Mouse (Mus musculus): ENCODE data around the gene Eif4b. TPM values are rescaled to one million over a fixed set of nuclear protein-coding genes. Genes with fewer than 3 reads are reported as not detected.

The Eif4b gene
- polyA plus RNA-seq, 1 experiment from 2014 or later: 46.5 TPM

- WGBS: 50% methylated on average over 16 of the region's 16 CpGs
- no peak for DNase-seq (ENCODE audit: low spot score)
- no peaks in the 10 kb centered on the region for H3K4me1 ChIP-seq (replicated peaks; ENCODE audit: control insufficient read depth, insufficient read depth)
- no peak overlapping the region for H3K4me2 ChIP-seq (replicated peaks; ENCODE audit: low read depth)
- TF ChIP-seq EP300 (optimal IDR thresholded peaks at IDR 0.05) (no peak), CTCF (IDR thresholded peaks at IDR 0.05; ENCODE audit: low read depth) (no peak)
- H3K27ac ChIP-seq (replicated peaks): no peak overlapping the region
- peak; percentile 44 for ATAC-seq (ENCODE audit: low FRiP score, low TSS enrichment)
- no peaks in the 10 kb centered on the region for H3K9me3 ChIP-seq (ENCODE audit: control insufficient read depth, low read length)
- H3K36me3 ChIP-seq (ENCODE audit: control insufficient read depth, insufficient read depth, low read length): no peaks in the 10 kb centered on the region
- no peak overlapping the region for H3K4me3 ChIP-seq (ENCODE audit: low read depth, low read length)
- no peak overlapping the region for H3K9ac ChIP-seq (ENCODE audit: low read length)
- H3K27me3 ChIP-seq (ENCODE audit: control insufficient read depth, insufficient read depth, low read length): no peaks in the 10 kb centered on the region
These were observed 39.2 kb upstream of the Eif4b start for GRCm38 (mm10) chr15:102034121-102035053.

GRCm38 (mm10) chr15:102040277-102040676, 33.3 kb upstream of the Eif4b start:
- TF ChIP-seq CTCF (IDR thresholded peaks at IDR 0.05; ENCODE audit: low read depth) (no peak), EP300 (optimal IDR thresholded peaks at IDR 0.05) (no peak)
- DNase-seq (ENCODE audit: low spot score) (no peak), ATAC-seq (ENCODE audit: low FRiP score, low TSS enrichment) (peak; percentile 69)
- Histone ChIP-seq H3K27me3 (ENCODE audit: control insufficient read depth, insufficient read depth, low read length) (no peaks in the 10 kb centered on the region), H3K36me3 (ENCODE audit: control insufficient read depth, insufficient read depth, low read length) (no peaks in the 10 kb centered on the region), H3K9me3 (ENCODE audit: control insufficient read depth, low read length) (no peaks in the 10 kb centered on the region), H3K4me3 (ENCODE audit: low read depth, low read length) (no peak overlapping the region), H3K4me1 (replicated peaks; ENCODE audit: control insufficient read depth, insufficient read depth) (no peaks in the 10 kb centered on the region), H3K27ac (replicated peaks) (0 out of 2 replicates have a peak overlapping the region, but pooled peaks have one; percentile 18), H3K4me2 (replicated peaks; ENCODE audit: low read depth) (no peak overlapping the region), H3K9ac (ENCODE audit: low read length) (no peak overlapping the region)
- WGBS: 53% methylated on average over 4 of the region's 4 CpGs

DNA sequence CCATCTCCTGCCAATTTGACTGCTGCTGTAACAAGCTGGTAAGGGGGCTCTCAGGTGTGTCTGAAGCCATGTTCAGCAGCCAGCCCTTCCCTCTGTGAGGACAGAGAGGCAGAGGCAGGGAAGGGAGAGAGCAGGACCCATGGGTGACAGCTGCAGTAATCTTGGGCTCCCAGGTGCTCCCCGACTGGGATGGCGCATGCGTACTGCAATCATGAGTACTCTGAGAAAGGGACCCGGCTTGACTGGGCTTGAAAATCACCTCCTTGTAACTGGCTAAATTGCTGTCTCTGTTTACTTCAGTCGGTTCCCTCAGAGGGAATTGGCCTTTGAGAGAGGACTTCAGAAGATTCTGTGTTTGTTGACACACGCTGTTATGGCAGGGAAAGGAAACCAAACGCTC, 31.6 kb upstream of the Eif4b start:
- DNase-seq (ENCODE audit: low spot score): no peak
- TF ChIP-seq EP300 (optimal IDR thresholded peaks at IDR 0.05) (no peak), CTCF (IDR thresholded peaks at IDR 0.05; ENCODE audit: low read depth) (no peak)
- H3K36me3 ChIP-seq (ENCODE audit: control insufficient read depth, insufficient read depth, low read length): no peaks in the 10 kb centered on the region
- no peaks in the 10 kb centered on the region for H3K4me1 ChIP-seq (replicated peaks; ENCODE audit: control insufficient read depth, insufficient read depth)
- no peaks in the 10 kb centered on the region for H3K27me3 ChIP-seq (ENCODE audit: control insufficient read depth, insufficient read depth, low read length)
- 0 out of 2 replicates have a peak overlapping the region, but pooled peaks have one; percentile 5 for H3K4me2 ChIP-seq (replicated peaks; ENCODE audit: low read depth)
- WGBS: 27% methylated on average over 7 of the region's 7 CpGs
- H3K27ac ChIP-seq (replicated peaks): no peak overlapping the region
- H3K4me3 ChIP-seq (ENCODE audit: low read depth, low read length): no peak overlapping the region
- no peak overlapping the region for H3K9ac ChIP-seq (ENCODE audit: low read length)
- H3K9me3 ChIP-seq (ENCODE audit: control insufficient read depth, low read length): no peaks in the 10 kb centered on the region
- ATAC-seq (ENCODE audit: low FRiP score, low TSS enrichment): no peak

DNA sequence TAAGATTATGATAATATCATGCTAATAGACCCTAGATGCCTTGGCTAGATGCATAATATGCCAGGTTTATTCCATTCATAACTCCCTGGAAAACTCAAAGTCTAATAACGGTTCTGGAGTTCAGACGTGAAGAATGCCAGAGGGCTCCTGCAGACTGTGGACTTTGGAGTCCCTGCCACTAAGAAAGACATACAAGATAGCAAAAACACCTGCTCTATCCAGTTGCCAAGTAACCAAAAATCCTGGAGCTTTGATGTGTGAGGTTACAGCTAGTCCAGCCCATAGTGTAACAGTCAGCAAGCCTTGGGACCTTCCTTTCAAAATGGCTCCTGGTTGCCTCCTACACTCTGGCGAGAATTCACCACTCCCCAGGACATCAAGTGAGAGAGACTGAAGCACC, 28.8 kb upstream of the Eif4b start:
- H3K4me3 ChIP-seq (ENCODE audit: low read depth, low read length): no peak overlapping the region
- no peaks in the 10 kb centered on the region for H3K36me3 ChIP-seq (ENCODE audit: control insufficient read depth, insufficient read depth, low read length)
- WGBS: 55% methylated on average over 3 of the region's 3 CpGs
- no peak overlapping the region for H3K9ac ChIP-seq (ENCODE audit: low read length)
- H3K27me3 ChIP-seq (ENCODE audit: control insufficient read depth, insufficient read depth, low read length): no peaks in the 10 kb centered on the region
- ATAC-seq (ENCODE audit: low FRiP score, low TSS enrichment) (no peak), DNase-seq (ENCODE audit: low spot score) (no peak)
- H3K27ac ChIP-seq (replicated peaks): no peak overlapping the region
- no peak for TF ChIP-seq EP300 (optimal IDR thresholded peaks at IDR 0.05)
- no peaks in the 10 kb centered on the region for H3K4me1 ChIP-seq (replicated peaks; ENCODE audit: control insufficient read depth, insufficient read depth)
- no peak overlapping the region for H3K4me2 ChIP-seq (replicated peaks; ENCODE audit: low read depth)
- H3K9me3 ChIP-seq (ENCODE audit: control insufficient read depth, low read length): no peaks in the 10 kb centered on the region

DNA sequence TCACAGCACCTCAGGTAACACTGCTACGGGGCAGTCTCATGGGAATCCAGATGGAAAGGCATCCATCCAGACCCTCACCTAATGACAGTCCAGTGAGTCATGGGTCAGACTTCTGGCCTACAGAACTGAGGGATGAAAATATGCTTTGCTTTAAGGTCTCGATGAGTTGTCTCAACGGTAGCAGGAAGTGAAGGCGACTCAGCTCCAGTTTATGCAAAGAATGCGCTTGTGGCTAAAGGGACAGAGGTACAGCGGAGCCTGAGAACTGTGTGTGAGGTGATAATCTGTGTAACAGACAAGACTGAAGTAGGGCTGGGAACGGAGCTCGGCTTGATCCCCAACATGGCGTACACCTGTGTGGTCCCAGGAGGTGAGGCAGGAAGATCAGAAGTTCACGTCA, 27.9 kb upstream of the Eif4b start:
- H3K27me3 ChIP-seq (ENCODE audit: control insufficient read depth, insufficient read depth, low read length): no peaks in the 10 kb centered on the region
- peak; percentile 30; the same call in 1 of the 2 replicates for ATAC-seq (ENCODE audit: low FRiP score, low TSS enrichment)
- H3K9me3 ChIP-seq (ENCODE audit: control insufficient read depth, low read length): no peaks in the 10 kb centered on the region
- no peak overlapping the region for H3K9ac ChIP-seq (ENCODE audit: low read length)
- no peak overlapping the region for H3K4me2 ChIP-seq (replicated peaks; ENCODE audit: low read depth)
- 81% methylated on average over 10 of the region's 10 CpGs for WGBS
- DNase-seq (ENCODE audit: low spot score): no peak
- H3K4me1 ChIP-seq (replicated peaks; ENCODE audit: control insufficient read depth, insufficient read depth): no peaks in the 10 kb centered on the region
- H3K36me3 ChIP-seq (ENCODE audit: control insufficient read depth, insufficient read depth, low read length): no peaks in the 10 kb centered on the region
- H3K27ac ChIP-seq (replicated peaks): no peak overlapping the region
- no peak overlapping the region for H3K4me3 ChIP-seq (ENCODE audit: low read depth, low read length)
- TF ChIP-seq CTCF (IDR thresholded peaks at IDR 0.05; ENCODE audit: low read depth): no peak
- no peak for TF ChIP-seq EP300 (optimal IDR thresholded peaks at IDR 0.05)

- Histone ChIP-seq H3K9ac (ENCODE audit: low read length) (no peak overlapping the region), H3K36me3 (ENCODE audit: control insufficient read depth, insufficient read depth, low read length) (no peaks in the 10 kb centered on the region), H3K9me3 (ENCODE audit: control insufficient read depth, low read length) (no peaks in the 10 kb centered on the region), H3K27ac (replicated peaks) (no peak overlapping the region), H3K4me3 (ENCODE audit: low read depth, low read length) (no peak overlapping the region), H3K4me2 (replicated peaks; ENCODE audit: low read depth) (no peak overlapping the region), H3K4me1 (replicated peaks; ENCODE audit: control insufficient read depth, insufficient read depth) (no peaks in the 10 kb centered on the region), H3K27me3 (ENCODE audit: control insufficient read depth, insufficient read depth, low read length) (no peaks in the 10 kb centered on the region)
- WGBS: 85% methylated on average over 6 of the region's 6 CpGs
- DNase-seq (ENCODE audit: low spot score): no peak
- no peak for TF ChIP-seq CTCF (IDR thresholded peaks at IDR 0.05; ENCODE audit: low read depth)
- TF ChIP-seq EP300 (optimal IDR thresholded peaks at IDR 0.05): no peak
- ATAC-seq (ENCODE audit: low FRiP score, low TSS enrichment): no peak
These were observed 25.6 kb upstream of the Eif4b start for GRCm38 (mm10) chr15:102048006-102048405.
